ENCODE assay signal across 8 mouse cellular contexts in the genomic region with DNA sequence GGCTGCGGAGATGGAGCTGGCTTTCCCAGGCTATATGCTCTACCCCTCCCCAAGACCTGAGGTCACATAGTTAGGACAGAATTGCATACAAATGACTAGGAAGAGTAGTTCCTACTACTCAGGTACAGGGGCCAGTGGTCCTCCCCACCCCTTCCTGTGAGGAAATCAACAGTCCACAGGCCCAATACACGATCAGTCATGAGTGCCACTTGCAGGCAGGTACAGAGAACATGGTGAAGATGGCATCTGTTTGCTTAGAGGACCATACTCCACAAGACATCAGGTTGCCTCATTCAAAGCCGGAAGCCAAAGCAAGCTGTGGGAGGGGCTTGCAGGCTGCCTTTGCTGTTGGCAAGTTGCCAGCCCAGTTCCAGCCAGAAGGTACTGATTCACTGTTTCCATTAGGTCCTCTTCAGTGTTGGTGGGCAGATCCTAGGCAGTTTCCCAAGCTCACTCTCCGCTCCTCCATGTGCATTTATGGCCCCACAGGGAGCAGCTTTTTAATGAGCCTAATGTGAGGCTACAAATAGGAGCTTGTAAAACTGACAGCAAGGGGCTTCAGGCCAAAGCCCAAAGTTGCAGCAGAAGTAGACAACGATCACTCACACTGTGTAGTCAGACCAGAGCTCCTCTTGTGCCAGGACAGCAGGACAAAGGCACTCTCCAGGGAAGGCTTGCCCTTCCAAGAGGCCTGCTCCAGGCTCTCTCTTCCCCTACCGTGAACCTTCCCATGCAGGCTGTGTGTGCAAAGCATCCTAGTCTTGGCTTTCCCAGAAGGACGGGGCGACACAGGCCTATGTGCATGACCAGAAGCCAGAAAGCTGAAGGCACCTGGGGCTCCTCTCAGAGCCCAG.
DNase-seq lines count a peak whose midpoint lies in the region; ATAC-seq and TF ChIP-seq lines count a peak whose summit lies in the region.

No protein-coding gene starts in this region.

- H3K27me3 ChIP-seq in heart, embryonic 15.5 days, result no peaks in the 10 kb centered on the region
- no peaks in the 10 kb centered on the region for H3K27me3 ChIP-seq in testis, adult 2 months (ENCODE audit: control insufficient read depth, insufficient read depth, low read length)

- TF ChIP-seq POLR2A in testis, adult 2 months (IDR thresholded peaks at IDR 0.05; ENCODE audit: control insufficient read depth, low read depth, low read length), result no peak

- 0 out of 2 replicates have a peak, but pooled peaks have one; percentile 16 for ATAC-seq in common myeloid progenitor, adult 5-6 weeks (replicated peaks; ENCODE audit: low read depth, poor library complexity, severe bottlenecking)
- peak; percentile 34; the same call in 1 of the 2 replicates for ATAC-seq in heart, embryonic 15.5 days (replicated peaks; ENCODE audit: insufficient number of reproducible peaks, insufficient read depth, low FRiP score, low read depth)

- no peak overlapping the region for H3K4me3 ChIP-seq in heart, embryonic 15.5 days
- H3K4me3 ChIP-seq in testis, adult 2 months (ENCODE audit: control insufficient read depth, low read depth, low read length), result no peak overlapping the region

- peak overlapping the region; percentile 73 for H3K27ac ChIP-seq in heart, embryonic 15.5 days
- H3K27ac ChIP-seq in testis, adult 2 months (ENCODE audit: control insufficient read depth, insufficient read depth, low read depth, low read length), result peak overlapping the region; percentile 46; the same call in 1 of the 2 replicates

- no peak overlapping the region for H3K9ac ChIP-seq in heart, embryonic 15.5 days

- no peaks in the 10 kb centered on the region for H3K9me3 ChIP-seq in heart, embryonic 15.5 days (replicated peaks)

- no peak for TF ChIP-seq CTCF in testis, adult 2 months (IDR thresholded peaks at IDR 0.05; ENCODE audit: control insufficient read depth, insufficient read depth, insufficient replicate concordance, low read depth, low read length)

- 54% methylated on average over 8 of the region's 8 CpGs for WGBS in heart, embryonic 15.5 days

- DNase-seq in urinary bladder, adult 2 months (ENCODE audit: low spot score), result peak; percentile 28
- no peak for DNase-seq in urinary bladder, postnatal 25 days (ENCODE audit: low spot score)
- peak; percentile 30 to 56 for DNase-seq in kidney, postnatal 36 days
- peak; percentile 80 for DNase-seq in lung, postnatal 10 days
- no peak for DNase-seq in embryo, embryonic 10 days (ENCODE audit: low spot score)

- H3K4me1 ChIP-seq in heart, embryonic 15.5 days (replicated peaks), result peaks cover 58% of the 10 kb centered on the region
- peaks cover 3% of the 10 kb centered on the region; the same call in 1 of the 2 replicates for H3K4me1 ChIP-seq in testis, adult 2 months (ENCODE audit: control insufficient read depth, insufficient read depth, low read length)

- no peaks in the 10 kb centered on the region for H3K36me3 ChIP-seq in heart, embryonic 15.5 days
- no peaks in the 10 kb centered on the region for H3K36me3 ChIP-seq in testis, adult 2 months (ENCODE audit: control insufficient read depth, insufficient read depth, low read length)

- H3K4me2 ChIP-seq in heart, embryonic 15.5 days, result no peak overlapping the region

Comparison
In these comparisons a context has a peak if more than half of its experiments do, and no peak if none do; other contexts are left out.
1. DNase-seq: peak in urinary bladder, adult 2 months (single experiment), kidney, postnatal 36 days (2 of 2) and lung, postnatal 10 days (single experiment); none in urinary bladder, postnatal 25 days (single experiment) and embryo, embryonic 10 days (single experiment).